Mouse (Mus musculus): ENCODE data around the gene Abce1.

DNA sequence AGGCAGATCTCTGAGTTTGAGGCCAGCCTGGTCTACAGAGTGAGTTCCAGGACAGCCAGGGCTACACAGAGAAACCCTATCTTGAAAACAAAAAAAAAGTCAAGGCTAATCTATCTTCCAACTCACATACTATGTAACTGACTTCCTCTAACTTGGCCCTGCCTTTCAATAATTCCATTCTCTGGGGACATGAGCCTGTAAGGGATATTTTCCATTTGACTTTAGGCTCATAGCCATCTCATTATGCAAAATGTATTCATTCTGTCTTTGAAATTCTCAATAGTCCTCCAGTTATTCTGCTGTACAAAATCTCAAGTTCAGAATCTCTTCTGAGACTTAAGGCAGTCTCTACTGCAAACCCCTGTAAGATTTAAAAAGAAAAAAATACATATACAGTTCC lies 10.0 kb upstream of the Abce1 start:
- no peak for TF ChIP-seq CTCF (IDR thresholded peaks at IDR 0.05)
- TF ChIP-seq EP300 (IDR thresholded peaks at IDR 0.05) = no peak
